Mouse (Mus musculus) retina, postnatal 7 days (tissue): ENCODE measurements around the gene Pcp4l1.
"Not testable (repeated sequence)": the region's sequence is repeated elsewhere in the genome, so short reads cannot be mapped to it uniquely, and the experiment has no call there.

Experiments
- DNase-seq: peaks from one replicate; pipeline ENCODE4 v3.0.0-alpha.2; 2012; ENCODE audit warnings: low read depth, low spot score

Gene Pcp4l1

GRCm38 (mm10) chr1:171137486-171138155 is 58.4 kb downstream of the Pcp4l1 start:
- DNase-seq: not testable (repeated sequence)

- DNase-seq: no peak
Observed at GRCm38 (mm10) chr1:171135600-171135999, 60.5 kb downstream of the Pcp4l1 start.

GRCm38 (mm10) chr1:171130971-171131370 is 65.1 kb downstream of the Pcp4l1 start:
- DNase-seq: no peak

GRCm38 (mm10) chr1:171129251-171129650 is 66.8 kb downstream of the Pcp4l1 start:
- DNase-seq: no peak

GRCm38 (mm10) chr1:171124398-171124797 is 71.7 kb downstream of the Pcp4l1 start:
- DNase-seq: no peak
